Mouse (Mus musculus): ENCODE results near the gene Dse.

GRCm38 (mm10) chr10:34244745-34245144, 37.2 kb upstream of the Dse start:
- TF ChIP-seq CTCF (IDR thresholded peaks at IDR 0.05; ENCODE audit: control insufficient read depth, insufficient read depth, insufficient read length) = no peak
- TF ChIP-seq MYOG (IDR thresholded peaks at IDR 0.05; ENCODE audit: control insufficient read depth, extremely low read depth, insufficient read length) = no peak
- no peak for TF ChIP-seq USF1 (IDR thresholded peaks at IDR 0.05; ENCODE audit: low read depth)
- no peak for TF ChIP-seq MYOD1 (IDR thresholded peaks at IDR 0.05; ENCODE audit: control insufficient read depth, insufficient read length, low read depth)
- TF ChIP-seq MAX (IDR thresholded peaks at IDR 0.05) = no peak
- no peak for TF ChIP-seq CEBPB (IDR thresholded peaks at IDR 0.05; ENCODE audit: low read depth)

All from C2C12 (cell line).